Mouse (Mus musculus) brain, adult 2 months (tissue): ENCODE results near the gene Ccdc59.

Experiments used
- DNase-seq: peaks from one replicate; pipeline ENCODE4 v3.0.0; 2011; ENCODE audit warnings: low read depth, low spot score

Ccdc59 gene

GRCm38 (mm10) chr10:105840928-105841888 is at the start of gene Ccdc59, which contains the start of gene Mettl25:
TSS of gene Ccdc59 (plus strand) at chr10:105841067.
TSS of gene Mettl25 (minus strand) at chr10:105841380.
- peak; percentile 99 for DNase-seq

- no peak for DNase-seq
Measured at GRCm38 (mm10) chr10:105793776-105794552, 46.9 kb upstream of the Ccdc59 start.

GRCm38 (mm10) chr10:105797250-105797924 is 43.5 kb upstream of the Ccdc59 start:
- no peak for DNase-seq

GRCm38 (mm10) chr10:105801147-105801546 is 39.7 kb upstream of the Ccdc59 start:
- DNase-seq, result no peak

GRCm38 (mm10) chr10:105802132-105802531 is 38.7 kb upstream of the Ccdc59 start:
- DNase-seq, result peak; percentile 48

GRCm38 (mm10) chr10:105803461-105803860 is 37.4 kb upstream of the Ccdc59 start:
- no peak for DNase-seq

GRCm38 (mm10) chr10:105806259-105807010 is 34.4 kb upstream of the Ccdc59 start:
- DNase-seq, result no peak

GRCm38 (mm10) chr10:105834627-105835228 is 6.1 kb upstream of the Ccdc59 start:
- peak; percentile 72 for DNase-seq

GRCm38 (mm10) chr10:105842574-105842973 is 1.7 kb downstream of the Ccdc59 start:
- DNase-seq, result no peak

- DNase-seq, result peak; percentile 67
Measured at GRCm38 (mm10) chr10:105850286-105850685, 9.4 kb downstream of the Ccdc59 start.

- peak; percentile 72 for DNase-seq
Measured at GRCm38 (mm10) chr10:105851136-105851535, 10.3 kb downstream of the Ccdc59 start.

GRCm38 (mm10) chr10:105867312-105867711 is 26.4 kb downstream of the Ccdc59 start:
- DNase-seq, result peak; percentile 44
